17 mouse cellular contexts compared by ENCODE assay signal in the genomic region with DNA sequence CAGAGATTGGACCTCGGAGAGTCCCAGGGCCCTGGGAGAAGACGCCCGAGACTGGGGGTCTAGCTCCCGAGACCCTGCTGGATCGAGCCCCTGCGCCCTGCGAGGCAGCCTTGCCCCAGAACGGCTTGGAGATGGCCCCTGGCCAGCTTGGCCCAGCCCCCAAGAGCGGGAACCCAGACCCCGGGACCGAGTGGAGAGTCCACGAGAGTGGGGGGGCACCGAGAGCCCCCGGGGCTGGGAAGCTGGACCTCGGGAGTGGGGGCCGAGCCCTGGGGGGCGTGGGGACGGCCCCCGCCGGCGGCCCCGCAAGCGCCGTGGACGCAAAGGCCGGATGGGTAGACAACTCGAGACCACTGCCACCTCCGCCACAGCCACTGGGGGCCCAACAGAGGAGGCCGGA. TPM values are rescaled to one million over a fixed set of nuclear protein-coding genes. Genes with fewer than 3 reads are reported as not detected.
"Had no signal": no experiment of that assay in that cellular context is flagged by ENCODE, and none has a peak within 500 bp of the region (broad histone marks: within the 10 kb centered on the region; RNA-seq: fewer than 3 reads in every experiment).

No protein-coding gene starts in this region.

- H3K9me3 ChIP-seq: liver, embryonic 13.5 days; midbrain, embryonic 13.5 days; neural tube, embryonic 12.5 days; stomach, embryonic 15.5 days had no signal

- H3K27ac ChIP-seq: layer of hippocampus, adult 2 months; limb, embryonic 12.5 days; liver, embryonic 13.5 days; midbrain, embryonic 13.5 days; neural tube, embryonic 12.5 days; stomach, embryonic 15.5 days had no signal

- DNase-seq: kidney, adult 18-20 months; kidney, postnatal 10 days; kidney, postnatal 4 days; liver; liver, embryonic 13.5 days; lung, adult 18-20 months; lung, postnatal 36 days; right cerebral cortex, postnatal 14 days; thymus, adult 2 months; thymus, postnatal 25 days had no signal

- ATAC-seq: midbrain, embryonic 13.5 days had no signal

- H3K9ac ChIP-seq: limb, embryonic 12.5 days; liver, embryonic 13.5 days; midbrain, embryonic 13.5 days; neural tube, embryonic 12.5 days; stomach, embryonic 15.5 days had no signal

- H3K4me3 ChIP-seq: layer of hippocampus, adult 2 months; limb, embryonic 12.5 days; liver, embryonic 13.5 days; midbrain, embryonic 13.5 days; neural tube, embryonic 12.5 days; stomach, embryonic 15.5 days had no signal

- H3K4me2 ChIP-seq: limb, embryonic 12.5 days; liver, embryonic 13.5 days; midbrain, embryonic 13.5 days; neural tube, embryonic 12.5 days; stomach, embryonic 15.5 days had no signal

- H3K36me3 ChIP-seq: liver, embryonic 13.5 days had no signal

RNA-seq across cellular contexts. Expression of a gene that starts 10.5 kb away (rescaled TPM):
- total RNA-seq: monocyte, adult 5-6 weeks had no signal

RNA-seq across cellular contexts. Expression of a gene that starts 11.4 kb away (rescaled TPM):
- total RNA-seq: monocyte, adult 5-6 weeks had no signal
- polyA plus RNA-seq: liver, embryonic 13.5 days had no signal

RNA-seq across cellular contexts. Expression of a gene that starts 29.6 kb away (rescaled TPM):
- total RNA-seq: monocyte, adult 5-6 weeks had no signal
- polyA plus RNA-seq: spleen, adult 2 months had no signal
